Mouse (Mus musculus): ENCODE data around the gene Rnf41.

The Rnf41 gene

DNA sequence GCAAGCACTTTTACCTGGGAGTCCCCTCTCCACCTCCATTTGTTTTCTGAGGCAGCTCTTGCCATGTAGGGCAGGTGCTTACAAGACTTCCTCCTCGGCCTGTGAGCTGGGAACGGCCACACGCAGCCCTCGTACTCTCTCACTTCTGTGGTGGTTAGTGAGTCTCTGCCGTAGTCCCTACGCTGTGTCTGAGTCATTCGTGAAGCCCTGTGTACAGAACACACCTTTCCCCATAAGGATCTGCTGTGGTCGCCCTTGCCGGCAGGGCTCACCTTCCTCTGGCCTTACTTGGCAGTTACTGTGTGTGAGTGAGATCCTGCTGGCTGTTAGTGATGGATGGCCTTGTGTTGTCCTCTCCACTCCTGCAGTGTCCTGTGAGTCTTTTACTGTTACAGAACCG is 23.2 kb downstream of the Rnf41 start:
- no peak for DNase-seq

DNA sequence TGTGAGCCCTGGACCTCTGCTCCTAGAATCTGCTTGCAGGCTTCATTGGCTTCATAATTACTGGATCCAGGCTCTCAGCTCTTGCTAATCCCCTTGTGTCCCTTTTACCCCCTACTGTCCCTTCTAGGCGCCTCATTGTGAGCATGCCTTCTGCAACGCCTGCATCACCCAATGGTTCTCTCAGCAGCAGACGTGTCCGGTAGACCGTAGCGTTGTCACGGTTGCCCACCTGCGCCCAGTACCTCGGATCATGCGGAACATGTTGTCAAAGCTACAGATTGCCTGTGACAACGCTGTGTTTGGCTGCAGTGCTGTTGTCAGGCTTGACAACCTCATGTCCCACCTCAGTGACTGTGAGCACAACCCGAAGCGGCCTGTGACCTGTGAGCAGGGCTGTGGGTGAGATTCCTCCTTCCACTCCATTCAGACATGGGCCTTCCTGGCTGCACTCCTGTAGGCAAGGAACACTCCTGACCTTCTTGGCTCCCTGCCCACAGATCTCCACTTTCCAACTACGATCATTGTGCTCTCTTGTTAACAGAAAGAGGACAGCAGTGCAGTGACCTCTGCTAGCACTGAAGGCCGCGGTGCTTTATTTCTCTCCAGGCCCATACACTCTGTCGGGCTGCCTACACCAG is 23.8 kb downstream of the Rnf41 start:
- DNase-seq, result peak; percentile 97

DNA sequence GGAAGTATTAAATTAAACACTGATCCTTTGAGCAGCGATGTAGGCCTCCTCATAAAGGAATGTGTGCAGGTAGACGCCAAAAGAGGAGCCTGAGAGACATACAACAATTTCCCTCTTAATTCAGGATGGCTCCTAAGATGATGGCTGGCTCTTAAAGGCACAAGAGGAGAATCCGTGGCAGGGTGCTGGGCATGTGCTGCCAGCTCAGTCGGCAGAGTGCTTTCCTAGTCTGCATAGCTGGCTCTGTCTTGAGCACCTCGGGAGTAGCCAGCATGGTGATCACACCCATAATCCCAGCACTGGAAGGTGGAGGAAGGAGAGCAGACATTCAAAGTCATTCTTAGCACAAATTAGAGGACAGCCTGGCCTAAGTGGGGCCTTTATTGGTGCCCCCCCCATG is 24.4 kb downstream of the Rnf41 start:
- DNase-seq, result no peak

DNA sequence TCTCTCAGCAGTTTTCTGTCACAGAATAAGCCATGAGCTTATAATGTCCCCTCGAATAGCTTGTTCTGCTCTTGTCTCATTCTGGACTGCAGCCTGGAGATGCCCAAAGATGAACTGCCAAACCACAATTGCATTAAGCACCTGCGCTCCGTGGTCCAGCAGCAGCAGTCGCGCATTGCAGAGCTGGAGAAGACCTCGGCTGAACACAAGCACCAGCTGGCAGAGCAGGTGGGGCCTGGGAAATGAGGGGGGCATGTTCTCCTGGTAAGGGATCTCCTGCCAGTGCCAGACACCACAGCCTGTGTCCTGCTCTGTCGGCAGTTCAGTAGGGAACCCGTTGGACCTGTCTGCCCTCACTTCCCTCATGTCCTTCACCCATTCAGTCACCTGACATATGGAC is 24.9 kb downstream of the Rnf41 start:
- no peak for DNase-seq

DNA sequence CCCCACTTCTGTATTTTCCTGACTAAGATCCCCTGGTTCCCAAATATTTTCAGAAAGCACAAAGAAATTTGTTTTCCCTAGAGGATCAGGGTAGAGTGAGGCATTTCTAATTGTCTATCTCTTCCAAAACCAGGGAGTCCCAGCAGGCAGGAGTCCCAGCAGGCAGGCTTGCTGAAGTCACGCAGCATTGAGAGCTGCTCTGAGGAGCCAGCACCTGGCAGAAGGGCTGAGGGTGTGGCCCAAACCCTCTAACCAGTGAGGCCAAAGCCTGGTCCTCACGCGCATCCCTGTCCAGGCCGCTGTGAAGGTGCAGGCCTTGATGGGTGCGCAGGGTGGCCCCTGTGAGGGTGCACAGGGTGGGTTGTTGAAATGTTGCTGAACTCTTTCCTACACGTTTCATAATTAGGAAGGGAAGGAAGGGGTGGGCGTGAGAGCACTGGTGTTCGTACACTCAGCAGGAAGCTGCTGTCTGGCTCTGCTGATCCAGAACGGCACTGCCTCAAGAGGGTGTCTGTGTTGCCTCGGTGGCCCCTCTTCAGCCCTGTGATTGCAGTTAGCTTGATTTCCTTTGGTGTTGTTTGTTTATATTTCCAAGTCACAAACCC is 27.3 kb downstream of the Rnf41 start:
- peak; percentile 94 for DNase-seq

DNA sequence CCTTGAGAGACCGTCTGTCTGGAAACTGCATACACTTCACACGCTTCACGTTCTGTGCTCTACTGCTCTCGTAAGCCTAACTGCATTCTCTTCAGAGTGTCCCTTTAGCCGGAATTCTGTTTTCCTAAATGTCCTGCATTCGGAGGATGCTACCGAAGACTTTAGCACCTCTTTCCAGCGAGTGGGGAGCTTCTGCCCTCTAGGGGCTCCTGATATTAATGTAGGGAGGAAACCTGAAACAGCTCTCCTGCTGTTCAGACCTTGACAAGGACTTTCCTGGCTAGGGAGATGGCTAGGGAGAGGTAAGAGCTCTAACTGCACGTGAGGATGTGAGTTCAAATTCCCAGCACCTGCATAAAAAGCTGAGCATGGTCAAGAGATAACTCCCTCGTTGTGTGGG is 28.9 kb downstream of the Rnf41 start:
- DNase-seq, result no peak

DNA sequence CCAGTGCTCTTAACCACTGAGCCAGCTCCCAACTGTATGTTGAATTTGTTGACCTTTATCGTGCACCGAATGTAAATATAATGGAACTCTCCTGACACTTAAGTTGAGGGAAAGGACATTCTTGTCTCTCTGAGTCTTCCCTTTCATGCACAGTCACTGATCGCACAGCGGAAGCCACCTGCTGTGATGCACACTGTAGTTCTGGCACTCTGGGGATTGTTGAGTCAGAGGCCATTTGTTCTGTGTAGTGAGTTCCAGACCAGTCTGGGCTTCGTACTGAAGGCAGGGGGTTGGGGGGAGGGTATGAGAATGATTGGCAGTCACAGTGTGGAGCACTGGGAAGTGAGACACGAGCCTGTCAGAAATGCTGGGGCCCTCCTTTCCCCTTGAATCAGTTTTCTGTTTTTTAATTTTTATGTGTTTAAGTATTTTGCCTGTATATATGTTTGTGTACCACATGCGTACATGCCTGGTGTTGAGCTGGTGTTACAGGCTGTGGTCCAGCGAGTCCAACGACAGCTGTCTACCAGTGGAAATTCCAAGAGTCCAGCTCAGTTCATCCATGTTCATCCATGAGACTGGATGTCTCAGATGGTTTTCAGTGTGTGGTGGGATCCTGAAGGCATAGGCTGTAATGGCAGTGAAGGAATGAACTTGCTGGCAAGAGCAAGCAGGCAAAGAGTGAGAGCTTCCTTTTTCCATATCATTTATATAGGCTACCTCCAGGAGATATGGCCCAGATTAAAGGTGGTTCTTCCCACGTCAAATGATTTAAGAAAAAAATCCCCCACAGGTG is 30.1 kb downstream of the Rnf41 start:
- DNase-seq, result no peak

DNA sequence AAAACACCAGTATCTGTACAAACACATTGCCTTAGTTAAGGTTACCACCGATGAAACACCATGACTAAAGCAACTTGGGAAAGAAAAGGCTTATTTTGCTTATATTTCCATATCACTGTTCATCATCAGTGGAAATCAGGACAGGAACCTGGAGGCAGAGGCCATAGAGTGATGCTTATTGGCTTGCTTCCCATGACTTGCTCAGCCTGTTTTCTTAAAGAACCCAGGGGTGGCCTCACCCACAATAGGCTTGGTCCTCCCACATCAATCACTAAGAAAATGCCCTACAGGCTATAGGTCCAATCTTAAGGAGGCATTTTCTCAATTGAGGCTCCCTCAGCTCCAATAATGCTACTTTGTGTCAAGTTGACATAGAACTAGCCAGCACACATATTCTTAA is 31.3 kb downstream of the Rnf41 start:
- no peak for DNase-seq

DNA sequence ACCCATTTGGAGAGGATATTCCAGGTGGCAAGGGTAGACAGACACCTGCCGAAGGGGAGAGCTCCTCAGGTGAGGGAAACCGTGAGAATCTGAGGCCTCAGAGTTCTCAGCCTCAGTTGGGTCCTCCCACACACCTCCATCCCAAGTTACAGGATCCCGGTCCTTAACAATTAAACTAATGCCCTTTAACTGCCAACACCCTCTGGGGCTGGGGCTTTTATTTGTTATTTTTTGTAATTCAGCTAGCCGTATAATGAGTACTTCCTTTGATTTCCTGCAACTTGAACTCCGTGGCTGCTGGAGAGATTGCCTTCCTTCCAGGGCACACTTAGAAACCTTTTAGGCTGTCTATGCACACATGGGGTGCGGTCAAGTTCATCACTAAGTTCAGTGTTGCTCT is 32.9 kb downstream of the Rnf41 start:
- DNase-seq, result no peak

DNA sequence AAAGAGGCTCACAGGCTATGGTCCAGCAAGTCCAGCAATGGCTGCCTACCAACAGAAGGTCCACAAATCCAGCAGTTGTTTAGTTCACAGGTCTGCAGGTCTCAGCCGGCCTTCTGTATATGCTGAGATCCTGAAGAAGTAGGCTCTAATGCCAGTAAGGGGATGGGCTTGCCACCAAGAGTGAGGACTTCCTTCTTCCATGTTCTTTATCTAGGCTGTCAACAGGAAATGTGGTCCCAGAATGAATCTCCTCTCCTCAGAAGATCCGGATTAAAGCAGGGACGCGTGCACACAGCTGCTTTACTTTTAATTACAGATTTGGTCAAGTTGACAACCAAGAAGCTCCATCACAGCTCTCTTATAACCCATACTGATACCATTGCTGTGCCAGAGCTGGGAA is 34.0 kb downstream of the Rnf41 start:
- DNase-seq, result no peak

DNA sequence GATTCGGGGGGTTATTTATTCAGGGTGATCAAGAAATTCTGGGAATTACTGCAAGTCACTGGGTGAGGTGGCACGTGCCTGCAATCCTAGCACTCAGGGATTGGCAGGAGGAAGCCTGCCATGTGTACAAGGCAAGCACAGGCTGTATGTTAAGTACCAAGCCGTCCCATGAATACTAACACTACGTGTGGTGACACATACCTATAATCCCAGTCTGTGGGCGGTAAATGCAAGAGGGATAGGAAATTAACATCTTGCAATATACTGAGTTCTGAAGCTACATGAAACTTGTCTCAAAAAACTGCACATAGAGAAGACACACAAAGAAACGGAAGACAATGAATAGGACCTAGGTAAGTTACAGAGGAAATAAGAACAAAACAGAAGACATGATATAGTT is 39.6 kb downstream of the Rnf41 start:
- no peak for DNase-seq

DNA sequence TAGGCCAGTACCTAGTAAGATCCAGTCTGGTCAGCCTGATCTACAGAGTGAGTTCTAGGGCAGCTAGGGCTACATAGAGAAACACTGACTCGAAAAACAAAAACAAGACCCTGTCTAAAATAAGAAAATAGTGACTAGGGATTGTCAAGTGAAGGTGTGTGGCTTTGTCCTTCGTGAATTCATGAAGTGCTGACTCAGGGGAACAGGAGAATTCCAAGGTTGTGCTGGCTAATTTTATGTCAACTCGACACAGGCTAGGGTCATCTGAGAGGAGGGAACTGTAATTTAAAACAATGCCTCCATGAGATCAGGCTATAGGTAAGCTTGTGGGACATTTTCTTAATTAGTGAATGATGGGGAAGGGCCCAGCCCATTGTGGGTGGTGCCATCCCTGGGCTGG is 43.0 kb downstream of the Rnf41 start:
- DNase-seq, result no peak

DNA sequence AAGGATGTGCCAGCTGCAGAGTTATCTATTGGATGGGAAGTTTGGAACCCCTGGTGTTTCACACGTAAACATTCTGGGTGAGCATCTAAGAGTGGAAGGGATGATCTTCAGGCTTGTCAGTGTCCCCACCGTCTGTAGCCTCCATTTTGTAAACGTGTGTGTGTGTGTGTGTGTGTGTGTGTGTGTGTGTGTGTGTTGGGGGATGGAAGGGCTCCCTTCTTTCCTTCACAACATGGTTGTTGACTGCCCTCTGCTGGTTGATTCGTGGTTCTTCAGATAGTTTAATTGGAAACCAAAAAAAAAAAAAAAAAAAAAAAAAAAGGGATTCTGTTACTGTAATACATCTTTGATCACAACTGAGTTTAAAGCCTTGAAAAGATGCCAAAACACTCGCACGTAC is 43.8 kb downstream of the Rnf41 start:
- DNase-seq, result peak; percentile 95

DNA sequence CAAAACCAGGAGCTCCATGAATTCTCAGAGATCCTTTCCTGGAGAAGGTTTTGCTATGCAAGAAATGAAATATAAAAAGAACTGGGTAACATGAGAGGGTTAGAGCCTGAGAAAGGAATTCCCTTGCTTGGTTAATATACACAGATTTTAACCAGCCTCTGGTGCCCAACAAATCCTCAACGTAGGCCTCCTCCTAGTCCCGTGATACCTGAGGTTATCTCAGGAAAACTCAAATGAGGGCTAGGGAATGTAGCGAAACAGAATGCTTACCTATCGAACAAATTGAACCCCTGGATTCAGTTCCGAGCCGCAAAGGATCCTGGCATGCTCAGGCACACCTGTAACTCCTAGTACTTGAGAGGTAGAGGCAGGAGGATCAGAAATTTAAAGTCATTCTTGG is 46.2 kb downstream of the Rnf41 start:
- DNase-seq, result no peak

DNA sequence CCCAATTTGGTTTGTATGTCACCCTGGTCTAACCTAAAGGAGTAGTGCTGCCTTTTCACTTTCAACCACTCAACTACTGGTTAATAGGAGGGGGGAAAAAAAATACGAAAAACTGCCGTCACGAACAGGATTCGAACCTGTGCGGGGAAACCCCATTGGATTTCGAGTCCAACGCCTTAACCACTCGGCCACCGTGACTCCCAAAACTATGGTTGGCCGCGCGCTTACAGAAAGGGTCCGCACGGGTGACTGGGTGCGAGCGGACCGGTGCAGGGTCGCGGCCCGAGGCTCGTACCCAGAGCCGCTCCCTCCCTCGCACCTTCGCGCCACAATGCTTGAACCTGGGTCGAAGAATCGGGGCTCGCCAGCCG is 46.9 kb downstream of the Rnf41 start:
- no peak for DNase-seq

DNA sequence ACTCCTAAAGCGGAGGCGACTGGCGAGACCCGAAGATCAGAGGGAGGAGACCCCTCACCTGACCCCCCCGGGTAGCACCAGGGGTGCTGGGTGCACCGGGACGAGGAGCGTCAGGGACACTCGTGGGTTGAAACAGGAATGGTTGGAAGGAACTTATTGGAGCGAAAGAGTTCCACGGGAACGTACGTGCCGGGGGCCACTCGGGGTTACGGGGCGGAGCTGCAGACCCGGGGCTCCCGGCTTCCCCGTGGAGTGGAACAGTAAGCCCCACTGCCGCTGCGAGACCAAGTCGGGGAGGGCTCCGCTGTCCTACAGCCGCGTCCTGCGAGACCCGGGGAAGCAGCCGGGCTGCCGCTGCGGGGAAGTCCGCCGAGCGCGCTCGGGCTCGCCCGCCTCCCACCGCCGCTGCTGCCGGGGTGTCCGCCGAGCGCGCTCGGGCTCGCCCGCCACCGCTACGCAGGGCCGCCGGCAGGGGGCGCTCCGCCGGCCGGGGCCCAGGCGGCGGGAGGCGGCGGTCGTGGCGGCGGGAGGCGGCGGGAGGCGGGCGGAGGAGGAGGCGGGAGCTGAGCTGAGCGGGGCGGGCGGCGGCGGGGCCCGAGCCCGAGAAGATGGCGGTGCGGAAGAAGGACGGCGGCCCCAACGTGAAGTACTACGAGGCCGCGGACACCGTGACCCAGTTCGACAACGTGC is 47.4 kb downstream of the Rnf41 start, which contains the start of gene Smarcc2:
TSS of gene Smarcc2 (plus strand) at position 530 of the 690 bp plus-strand sequence.
- peak; percentile 99 for DNase-seq

DNA sequence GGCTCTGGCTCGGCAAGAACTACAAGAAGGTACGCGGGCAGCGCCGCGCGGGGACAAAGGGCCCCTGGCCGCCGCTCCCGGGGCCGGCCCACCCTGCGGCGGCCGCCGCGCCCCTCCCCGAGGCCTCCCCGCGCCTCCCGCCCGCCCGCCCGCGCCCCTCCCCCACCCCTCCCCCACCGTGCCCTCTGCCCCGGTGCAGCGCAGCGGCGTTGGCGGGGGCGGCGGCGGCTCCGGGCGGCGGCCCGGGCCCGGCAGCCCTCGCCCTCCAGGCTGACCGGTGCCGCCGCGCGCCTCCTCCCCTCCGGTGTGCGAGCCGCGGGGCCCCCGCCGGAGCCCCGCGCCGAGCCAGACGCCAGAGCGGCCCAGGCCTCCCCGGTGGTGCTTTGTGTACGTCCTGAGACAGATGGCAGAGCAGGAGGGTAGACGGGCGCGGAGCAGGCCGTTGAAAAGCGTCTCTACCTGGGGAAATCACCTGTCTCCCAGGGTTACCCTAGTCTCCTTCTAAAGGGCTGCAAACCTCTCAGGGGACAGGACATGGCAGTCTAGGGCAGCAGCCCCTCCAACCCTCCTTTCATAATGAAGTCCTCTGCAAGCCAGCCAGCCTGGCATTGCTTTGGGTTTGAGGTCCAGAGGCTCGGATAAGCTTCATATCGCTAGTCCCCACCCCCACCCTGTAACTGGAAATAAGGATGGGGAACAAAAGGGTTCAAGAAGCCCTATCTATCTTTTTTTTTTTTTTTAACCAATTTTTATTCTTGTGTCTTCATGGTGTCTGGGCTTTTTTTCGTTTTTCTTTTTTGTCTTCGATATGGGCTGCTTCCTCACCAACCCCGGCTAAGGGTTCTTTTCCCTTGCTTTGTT is 48.2 kb downstream of the Rnf41 start:
- DNase-seq, result no peak

DNA sequence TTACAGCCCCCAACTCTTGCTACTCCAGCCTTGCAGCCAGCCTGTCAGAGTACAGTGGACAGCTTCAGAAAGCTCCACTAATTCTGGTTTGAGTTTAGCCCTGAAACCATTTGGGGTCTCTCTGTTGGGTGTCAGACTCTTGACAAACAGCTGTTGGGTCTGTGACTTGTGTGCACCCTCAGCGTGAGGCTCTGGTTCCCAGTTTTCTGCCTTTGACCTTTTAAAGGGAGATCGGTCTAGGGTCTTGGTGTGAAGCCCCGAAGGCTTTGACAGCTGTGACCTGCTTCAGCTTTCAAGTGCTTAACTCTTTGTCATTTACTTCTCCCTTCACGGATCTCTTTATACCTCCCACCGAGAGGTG is 48.8 kb downstream of the Rnf41 start:
- DNase-seq, result no peak

DNA sequence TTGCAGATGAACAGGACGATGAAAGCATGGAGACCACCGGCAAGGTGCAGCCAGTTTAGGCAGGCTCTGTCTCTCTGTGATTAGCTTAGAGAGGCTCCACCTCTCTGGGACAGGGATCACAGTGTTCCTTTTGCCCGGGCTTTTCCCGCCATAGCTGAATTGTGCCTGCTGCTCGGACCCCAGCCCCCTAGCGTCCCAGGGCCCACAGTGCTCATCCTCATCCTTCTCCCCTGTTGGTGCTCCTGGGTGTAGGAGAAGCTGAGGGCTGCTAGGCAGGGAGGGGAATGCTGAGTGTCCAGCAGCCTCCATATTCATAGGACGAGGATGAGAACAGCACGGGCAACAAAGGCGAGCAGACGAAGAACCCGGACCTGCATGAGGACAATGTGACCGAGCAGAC is 62.9 kb downstream of the Rnf41 start:
- DNase-seq, result no peak

DNA sequence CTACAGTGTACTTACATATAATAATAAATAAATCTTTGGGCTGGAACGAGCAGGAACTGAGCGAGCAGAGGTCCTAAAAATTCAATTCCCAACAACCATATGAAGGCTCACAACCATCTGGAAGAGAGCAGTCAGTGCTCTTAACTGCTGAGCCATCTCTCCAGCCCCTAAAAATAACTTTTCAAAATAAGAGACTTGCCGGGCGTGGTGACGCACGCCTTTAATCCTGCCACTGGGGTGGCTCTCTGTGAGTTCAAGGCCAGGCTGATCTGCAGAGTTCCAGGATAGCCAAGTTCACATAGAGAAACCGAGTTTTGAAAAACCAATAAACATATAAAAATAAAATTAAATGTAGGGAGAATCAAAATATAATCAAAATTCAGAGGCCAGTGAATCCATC is 74.9 kb downstream of the Rnf41 start:
- DNase-seq, result no peak

DNA sequence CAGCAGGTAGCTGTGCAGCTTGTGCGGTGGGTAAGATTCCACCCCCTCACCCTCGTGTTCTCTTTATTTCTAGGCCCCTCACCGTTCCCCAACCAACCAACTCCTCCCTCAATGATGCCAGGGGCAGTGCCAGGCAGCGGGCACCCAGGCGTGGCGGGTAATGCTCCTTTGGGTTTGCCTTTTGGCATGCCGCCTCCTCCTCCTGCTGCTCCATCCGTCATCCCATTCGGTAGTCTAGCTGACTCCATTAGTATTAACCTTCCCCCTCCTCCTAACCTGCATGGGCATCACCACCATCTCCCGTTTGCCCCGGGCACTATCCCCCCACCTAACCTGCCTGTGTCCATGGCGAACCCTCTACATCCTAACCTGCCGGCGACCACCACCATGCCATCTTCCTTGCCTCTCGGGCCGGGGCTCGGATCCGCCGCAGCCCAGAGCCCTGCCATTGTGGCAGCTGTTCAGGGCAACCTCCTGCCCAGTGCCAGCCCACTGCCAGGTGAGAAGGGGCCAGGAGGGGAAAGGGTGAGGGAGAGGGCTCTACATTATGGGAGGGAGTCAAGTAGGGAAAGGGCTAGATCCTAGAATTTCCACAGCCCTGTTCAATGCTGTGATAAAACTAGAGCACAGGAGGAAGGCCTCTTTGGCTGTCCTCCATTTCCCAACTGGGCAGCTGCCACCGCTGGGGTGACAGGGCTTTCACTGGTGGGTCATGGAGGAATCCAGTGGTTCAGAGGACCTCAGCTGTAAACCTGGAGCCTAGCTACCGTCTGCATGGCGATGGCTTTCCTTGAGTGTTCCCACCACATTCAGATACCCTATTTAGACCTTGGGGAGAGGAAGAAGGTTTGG is 76.6 kb downstream of the Rnf41 start:
- DNase-seq, result peak; percentile 93

DNA sequence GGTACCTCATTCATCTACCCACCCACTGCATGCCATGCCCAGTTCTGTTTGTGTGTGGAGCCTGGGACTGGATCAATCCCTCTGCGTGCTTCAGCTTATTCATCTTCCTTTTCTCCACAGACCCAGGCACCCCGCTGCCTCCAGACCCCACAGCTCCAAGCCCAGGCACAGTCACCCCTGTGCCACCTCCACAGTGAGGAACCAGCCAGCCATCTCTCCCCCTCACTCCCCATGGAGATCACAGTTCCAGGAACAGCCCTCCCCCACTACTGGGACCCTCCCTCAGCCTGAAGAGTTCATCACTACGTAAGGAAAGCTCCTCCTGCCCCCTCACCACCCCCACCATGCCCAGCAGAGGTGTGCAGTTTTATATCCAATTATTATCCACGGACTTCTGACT is 77.3 kb downstream of the Rnf41 start:
- DNase-seq, result peak; percentile 94
